Mouse (Mus musculus) layer of hippocampus, adult 2 months (tissue): ENCODE results near the gene Rps6ka3. TPM values are rescaled to one million over a fixed set of nuclear protein-coding genes. Genes with fewer than 3 reads are reported as not detected.

Source experiments
- DNase-seq, 2 experiments: peaks; one replicate each; pipeline ENCODE4 v3.0.0; 2022; ENCODE audit warnings: low spot score in 2 of 2
- H3K27ac ChIP-seq: fragments of 200-600 bp; 2 replicates; pipeline ENCODE4 v1.8.1; 2022
- H3K4me3 ChIP-seq: fragments of 200-600 bp; 2 replicates; pipeline ENCODE4 v1.8.1; 2022; ENCODE audit warnings: mild to moderate bottlenecking
- CTCF ChIP-seq: fragments of 200-600 bp; conservative IDR thresholded peaks from 2 replicates; pipeline ENCODE4 v1.8.1; 2022; ENCODE audit warnings: antibody characterized with exemption, mild to moderate bottlenecking, moderate library complexity
- long read RNA-seq, 2 experiments: library from polyadenylated mRNA; stranded (forward); transcript quantifications; one replicate each; pipeline ENCODE4 v2.0.0; 2021; ENCODE audit warnings: borderline mapping rate in 2 of 2
- total RNA-seq, 2 experiments: library from RNA; stranded (reverse); gene quantifications; 2 replicates each; pipeline ENCODE4 v1.2.3; 2021

The Rps6ka3 gene
- total RNA-seq: 10 to 100 TPM; 28.4 to 30.5 TPM
- long read RNA-seq, experiment 1, partial matches to known transcripts: 0 of 4 reads
- long read RNA-seq, experiment 1, other reads (novel, unspliced or antisense): 4 of 4 reads
- long read RNA-seq, experiment 2, partial matches to known transcripts: 0 of 3 reads
- long read RNA-seq, experiment 2, other reads (novel, unspliced or antisense): 3 of 3 reads

GRCm38 (mm10) chrX:159210007-159210406, at the start of gene Rps6ka3:
Gene Rps6ka3, plus strand, starts transcription at chrX:159210307.
- TF ChIP-seq CTCF: no peak
- no peak for DNase-seq
- Histone ChIP-seq H3K27ac (no peak within 1 kb of the TSS), H3K4me3 (no peak within 1 kb of the TSS)

- TF ChIP-seq CTCF: no peak
- no peak overlapping the region for H3K4me3 ChIP-seq
- no peak for DNase-seq
- H3K27ac ChIP-seq: no peak overlapping the region
Measured at GRCm38 (mm10) chrX:159169200-159169599, 40.9 kb upstream of the Rps6ka3 start.

- DNase-seq: no peak
- no peak overlapping the region for H3K27ac ChIP-seq
- H3K4me3 ChIP-seq: no peak overlapping the region
- TF ChIP-seq CTCF: no peak
Measured at GRCm38 (mm10) chrX:159171579-159171978, 38.5 kb upstream of the Rps6ka3 start.

- H3K27ac ChIP-seq: no peak overlapping the region
- DNase-seq: no peak
- no peak overlapping the region for H3K4me3 ChIP-seq
- no peak for TF ChIP-seq CTCF
Measured at GRCm38 (mm10) chrX:159191581-159191980, 18.5 kb upstream of the Rps6ka3 start.

GRCm38 (mm10) chrX:159199495-159199894, 10.6 kb upstream of the Rps6ka3 start:
- Histone ChIP-seq H3K4me3 (no peak overlapping the region), H3K27ac (no peak overlapping the region)
- DNase-seq: no peak
- no peak for TF ChIP-seq CTCF

- Histone ChIP-seq H3K27ac (no peak overlapping the region), H3K4me3 (no peak overlapping the region)
- no peak for TF ChIP-seq CTCF
- no peak for DNase-seq
Measured at GRCm38 (mm10) chrX:159200101-159200500, 10.0 kb upstream of the Rps6ka3 start.

- DNase-seq: no peak
- TF ChIP-seq CTCF: no peak
- Histone ChIP-seq H3K27ac (no peak overlapping the region), H3K4me3 (no peak overlapping the region)
Measured at GRCm38 (mm10) chrX:159210892-159211583, 931 bp downstream of the Rps6ka3 start.

GRCm38 (mm10) chrX:159215253-159215652, 5.1 kb downstream of the Rps6ka3 start:
- Histone ChIP-seq H3K27ac (no peak overlapping the region), H3K4me3 (no peak overlapping the region)
- DNase-seq: no peak
- no peak for TF ChIP-seq CTCF

- H3K4me3 ChIP-seq: no peak overlapping the region
- no peak for DNase-seq
- no peak overlapping the region for H3K27ac ChIP-seq
- TF ChIP-seq CTCF: no peak
Measured at GRCm38 (mm10) chrX:159222474-159222873, 12.4 kb downstream of the Rps6ka3 start.

GRCm38 (mm10) chrX:159237275-159237674, 27.2 kb downstream of the Rps6ka3 start:
- Histone ChIP-seq H3K4me3 (no peak overlapping the region), H3K27ac (no peak overlapping the region)
- DNase-seq: no peak
- TF ChIP-seq CTCF: no peak

GRCm38 (mm10) chrX:159254001-159254884, 44.1 kb downstream of the Rps6ka3 start:
- DNase-seq: peak; percentile 1 to 9
- peak overlapping the region; percentile 78 for H3K27ac ChIP-seq
- H3K4me3 ChIP-seq: peak overlapping the region; percentile 67
- no peak for TF ChIP-seq CTCF

GRCm38 (mm10) chrX:159255123-159255978, 45.2 kb downstream of the Rps6ka3 start:
- H3K4me3 ChIP-seq: peak overlapping the region; percentile 67
- peak; percentile 54 for TF ChIP-seq CTCF
- peak; percentile 69 to 74 for DNase-seq
- peak overlapping the region; percentile 86 for H3K27ac ChIP-seq
